Mouse (Mus musculus) small intestine, adult 2 months (tissue): ENCODE measurements around the gene Smyd3.

Experiments used
- CTCF ChIP-seq: fragments of 200-500 bp; IDR thresholded peaks from 2 replicates; pipeline ENCODE4 v1.5.1; 2012; ENCODE audit warnings: low read depth, mild to moderate bottlenecking, control low read depth, inconsistent platforms, low read length, moderate library complexity, mixed read lengths; ENCODE audit not compliant: insufficient replicate concordance, insufficient read length; ENCODE audit errors: extremely low read depth
- POLR2A ChIP-seq: fragments of 200-500 bp; IDR thresholded peaks from 2 replicates; pipeline ENCODE4 v1.6.1; 2012; ENCODE audit warnings: low read depth, mild to moderate bottlenecking, control low read depth, inconsistent platforms, low read length, moderate library complexity

GRCm38 (mm10) chr1:179054385-179055116 is 463.3 kb downstream of the Smyd3 start:
- no peak for TF ChIP-seq CTCF
- no peak for TF ChIP-seq POLR2A
